Mouse (Mus musculus) kidney, postnatal 25 days (tissue): Measurements from ENCODE around the gene Pum1.

ENCODE experiments used
- DNase-seq, 2 experiments: peaks; one replicate each; pipeline ENCODE4 v3.0.0; 2021; ENCODE audit warnings: mixed read lengths in 2 of 2

The Pum1 gene

GRCm38 (mm10) chr4:130828851-130829673 lies 165.9 kb downstream of the Pum1 start:
- peak; percentile 85 to 91 for DNase-seq
